Mouse (Mus musculus) naive thymus-derived CD4-positive, alpha-beta T cell, adult 2 months (primary cell): Measurements from ENCODE around the gene Ryr3.
A peak's percentile ranks its signal among the peaks of the same experiment; 100 is the strongest.

Source experiments
- DNase-seq: peaks from one replicate; pipeline ENCODE4 v3.0.0-alpha.2; 2011; ENCODE audit warnings: low read depth

Gene Ryr3

DNA sequence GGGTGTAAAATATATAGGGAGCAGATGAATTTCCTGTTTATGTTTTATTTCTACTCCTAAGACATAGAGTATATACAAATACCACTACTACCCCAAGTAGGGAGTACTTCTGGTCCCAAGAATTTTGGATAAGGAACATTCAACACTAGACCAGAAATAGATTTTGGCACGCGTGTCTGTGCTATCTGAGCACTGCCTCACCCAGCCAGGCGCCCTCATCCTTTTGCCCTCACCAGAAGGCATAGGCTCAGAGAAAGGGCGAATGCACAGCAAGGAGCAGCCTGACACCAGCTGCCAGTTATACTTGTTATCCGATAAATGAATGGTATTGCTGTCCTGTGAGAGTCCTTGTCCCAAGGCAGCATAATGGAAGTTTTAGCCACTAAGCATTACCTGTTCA is 579.7 kb downstream of the Ryr3 start:
- DNase-seq: no peak

DNA sequence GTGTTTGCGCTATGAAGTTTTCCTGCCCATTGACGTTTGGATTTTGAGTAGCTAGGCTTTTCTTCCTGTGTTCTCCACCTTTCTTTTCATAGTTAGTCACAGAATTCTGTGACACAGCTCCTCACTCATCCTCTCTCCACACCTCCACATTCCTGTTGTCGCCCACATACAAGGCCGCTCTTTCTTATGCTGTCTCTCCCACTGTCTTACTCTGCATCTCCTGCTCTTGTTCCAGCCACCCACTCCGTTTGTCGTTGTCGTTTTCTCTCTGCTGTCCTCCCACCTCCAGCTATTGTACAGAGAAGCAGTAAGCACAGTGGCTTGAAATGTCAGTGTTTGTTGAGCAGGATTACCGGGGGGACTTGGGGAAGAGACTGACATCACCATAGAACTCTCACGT is 584.4 kb downstream of the Ryr3 start:
- no peak for DNase-seq

DNA sequence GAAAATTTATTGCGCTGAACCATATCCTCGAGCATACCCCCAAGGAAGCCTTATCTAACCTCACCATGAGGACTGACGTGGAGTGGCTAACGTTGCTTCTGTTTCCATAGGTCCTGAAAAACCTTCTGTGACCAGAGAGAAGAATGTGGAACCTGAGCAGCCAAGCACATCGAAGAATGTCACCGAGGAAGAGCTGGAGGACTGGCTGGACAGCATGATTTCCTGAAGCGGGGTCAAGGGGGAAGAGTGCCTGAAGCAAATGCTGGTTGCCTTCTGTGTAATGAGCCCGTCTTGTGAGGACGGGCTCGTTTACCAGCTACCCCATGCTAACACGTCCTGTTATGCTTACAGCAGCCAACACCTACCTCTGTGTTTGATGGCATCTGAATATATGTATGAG is 586.2 kb downstream of the Ryr3 start:
- DNase-seq: no peak

DNA sequence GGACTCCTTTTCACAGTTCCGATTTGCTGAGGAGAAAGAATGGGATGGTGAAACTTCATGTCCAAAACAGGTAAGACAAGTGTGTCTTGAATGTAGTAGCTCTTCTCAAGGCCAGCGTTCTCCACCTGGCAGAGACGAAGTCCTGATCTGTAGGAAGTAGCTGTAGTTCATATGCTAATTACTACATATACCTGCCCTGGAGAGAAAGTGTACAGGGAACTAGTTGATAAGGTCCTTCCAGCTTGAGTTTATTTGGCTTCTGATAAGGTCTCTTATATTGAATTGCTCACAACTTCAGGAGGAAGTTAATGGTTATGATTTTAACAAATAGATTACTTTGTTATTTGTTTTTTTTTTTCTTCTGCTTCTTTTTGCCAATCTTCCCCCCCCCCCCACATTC is 591.7 kb downstream of the Ryr3 start:
- no peak for DNase-seq

DNA sequence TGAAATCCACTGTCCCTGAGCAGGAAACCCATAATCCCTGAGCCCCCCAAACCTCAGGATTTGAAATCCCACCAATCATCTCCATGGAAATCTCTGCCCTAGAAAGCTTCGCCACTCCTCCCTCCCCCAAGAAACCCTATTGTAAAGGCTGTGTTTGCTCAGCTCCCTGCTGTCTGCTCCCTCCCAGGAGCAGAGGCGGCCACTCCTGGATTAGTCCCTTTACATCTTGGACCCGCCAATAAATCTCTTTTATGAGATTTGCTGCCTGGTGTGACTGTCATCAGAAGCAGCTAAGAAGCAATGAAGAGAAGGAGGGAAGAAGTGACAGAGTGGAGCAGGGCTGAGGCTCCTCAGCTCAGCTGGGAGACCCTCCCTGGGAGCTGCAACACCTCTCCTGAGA is 599.7 kb downstream of the Ryr3 start:
- no peak for DNase-seq

GRCm38 (mm10) chr2:112614375-112614774 is 602.5 kb downstream of the Ryr3 start:
- DNase-seq: no peak

- peak; percentile 25 for DNase-seq
Observed at GRCm38 (mm10) chr2:112612628-112613027, 604.3 kb downstream of the Ryr3 start.

- no peak for DNase-seq
Observed at GRCm38 (mm10) chr2:112606536-112606935, 610.4 kb downstream of the Ryr3 start.

DNA sequence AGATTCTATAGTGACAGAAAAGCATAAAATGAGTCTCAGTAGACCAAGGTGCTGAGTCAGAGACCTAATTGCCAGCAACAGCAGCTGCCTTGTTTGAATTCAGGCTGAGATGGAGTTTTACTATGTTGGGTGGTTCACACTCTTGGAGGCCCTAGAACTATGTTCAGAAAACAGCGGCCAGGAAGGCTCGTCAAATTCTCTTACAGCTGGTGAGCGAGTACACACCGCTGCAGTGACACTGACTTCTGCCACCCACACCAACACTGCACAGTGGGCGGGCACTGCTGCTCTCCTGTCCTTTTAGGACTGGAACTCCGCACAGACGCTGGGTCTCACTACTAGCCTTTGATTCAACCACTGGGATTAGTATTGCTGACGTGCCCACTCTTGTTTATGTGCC is 614.4 kb downstream of the Ryr3 start:
- no peak for DNase-seq

GRCm38 (mm10) chr2:112600222-112600621 is 616.7 kb downstream of the Ryr3 start:
- DNase-seq: no peak

GRCm38 (mm10) chr2:112597064-112597463 is 619.8 kb downstream of the Ryr3 start:
- no peak for DNase-seq

DNA sequence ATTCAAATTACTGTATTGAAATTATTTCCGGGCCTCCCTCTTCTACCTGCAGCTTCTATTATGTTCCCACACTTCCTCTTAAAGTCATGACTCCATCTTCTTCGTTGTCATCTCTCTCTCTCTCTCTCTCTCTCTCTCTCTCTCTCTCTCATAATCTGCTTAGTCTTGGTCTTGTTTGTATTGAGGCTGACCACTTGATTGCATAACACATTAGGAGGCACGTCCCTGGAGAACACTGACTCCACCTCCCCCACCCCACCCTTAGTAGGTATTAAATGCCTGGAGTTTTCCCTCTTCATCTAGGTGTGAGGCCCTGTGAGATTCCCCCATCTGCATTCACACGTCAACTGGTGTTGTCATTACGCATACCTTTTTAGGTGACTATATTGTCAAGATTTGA is 620.5 kb downstream of the Ryr3 start:
- DNase-seq: no peak

GRCm38 (mm10) chr2:112595807-112596206 is 621.1 kb downstream of the Ryr3 start:
- DNase-seq: no peak

- no peak for DNase-seq
Observed at GRCm38 (mm10) chr2:112593781-112594180, 623.1 kb downstream of the Ryr3 start.

DNA sequence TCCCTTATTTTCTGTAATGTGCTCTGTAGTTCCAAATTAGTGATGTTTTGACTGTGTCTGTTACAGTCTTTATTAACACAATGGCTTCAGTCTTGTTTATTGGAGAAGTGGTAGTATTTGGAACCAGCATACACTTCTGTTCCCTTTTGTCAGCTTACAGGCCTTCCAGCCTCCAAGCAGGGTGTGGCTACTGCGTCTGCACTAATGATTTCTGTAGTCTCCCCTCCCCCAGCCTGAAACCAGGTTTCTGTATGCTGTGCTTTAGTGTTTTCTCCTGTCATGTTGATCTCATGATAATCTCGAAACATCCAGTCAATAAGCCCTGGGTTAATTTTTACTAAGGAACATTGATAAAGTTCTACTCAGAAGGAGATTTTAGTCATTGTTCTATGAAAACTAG is 623.6 kb downstream of the Ryr3 start:
- no peak for DNase-seq

- no peak for DNase-seq
Observed at GRCm38 (mm10) chr2:112591451-112591871, 625.4 kb downstream of the Ryr3 start.

GRCm38 (mm10) chr2:112590985-112591384 is 625.9 kb downstream of the Ryr3 start:
- DNase-seq: no peak
